Mouse (Mus musculus) heart, postnatal 10 days (tissue): Measurements from ENCODE around the gene Prx. TPM values are rescaled to one million over a fixed set of nuclear protein-coding genes. Genes with fewer than 3 reads are reported as not detected.

ENCODE experiments used
- DNase-seq, 2 experiments: peaks; one replicate each; pipeline ENCODE4 v3.0.0; 2021
- intact Hi-C: fragments of 180-260 bp; cut with DNase I; formaldehyde crosslinking; loops from one replicate; pipeline ENCODE4 v1.15.1; 2025
- total RNA-seq, 2 experiments: library from RNA; stranded (reverse); gene quantifications; 2 replicates each; pipeline ENCODE4 v1.2.3; 2021

Gene Prx
- total RNA-seq: 1 to 10 TPM; 3.1 to 3.6 TPM

DNA sequence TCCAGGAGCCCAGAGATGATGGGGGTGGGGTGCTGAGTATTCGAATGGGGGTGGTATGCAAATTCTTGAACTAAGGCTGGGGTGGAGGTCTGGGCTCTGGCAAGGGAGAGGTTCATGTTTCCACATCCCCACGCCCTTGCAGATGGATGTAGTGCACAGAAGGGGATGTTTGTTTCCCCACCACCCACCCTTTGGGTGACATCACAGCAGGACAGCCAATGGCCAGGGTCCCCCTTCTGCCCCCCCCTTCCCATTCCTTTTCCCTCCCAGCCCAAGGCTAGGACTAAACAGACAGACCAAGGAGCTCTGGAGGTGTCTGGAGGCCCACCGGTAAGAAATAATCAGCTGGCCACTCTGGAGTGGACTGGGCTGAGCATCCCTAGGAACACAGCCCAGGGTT is at the start of gene Prx:
Gene Prx, plus strand, starts transcription at position 289 of the 400 bp plus-strand sequence.
- no peak for DNase-seq
- intact Hi-C loops: no loop called here

DNA sequence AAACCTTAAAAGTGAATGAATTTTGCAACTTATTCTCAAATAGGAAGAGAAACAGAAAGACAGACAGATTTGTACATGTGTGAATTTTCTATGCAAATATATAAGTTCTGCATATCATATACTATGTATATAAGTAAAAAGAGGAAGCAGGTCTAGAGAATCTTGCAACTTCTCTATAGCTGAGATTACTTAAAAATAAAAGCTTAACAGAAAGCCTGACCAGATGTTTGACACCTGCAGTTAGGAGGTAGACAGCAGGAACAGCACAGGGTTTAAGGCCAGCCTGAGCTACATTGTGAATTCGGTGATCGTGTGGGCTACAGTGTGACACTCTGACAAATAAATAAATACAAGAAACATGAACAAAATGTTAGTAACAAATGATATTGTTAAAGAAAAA is 47.8 kb upstream of the Prx start:
- DNase-seq: no peak
- intact Hi-C loops: no loop called here

DNA sequence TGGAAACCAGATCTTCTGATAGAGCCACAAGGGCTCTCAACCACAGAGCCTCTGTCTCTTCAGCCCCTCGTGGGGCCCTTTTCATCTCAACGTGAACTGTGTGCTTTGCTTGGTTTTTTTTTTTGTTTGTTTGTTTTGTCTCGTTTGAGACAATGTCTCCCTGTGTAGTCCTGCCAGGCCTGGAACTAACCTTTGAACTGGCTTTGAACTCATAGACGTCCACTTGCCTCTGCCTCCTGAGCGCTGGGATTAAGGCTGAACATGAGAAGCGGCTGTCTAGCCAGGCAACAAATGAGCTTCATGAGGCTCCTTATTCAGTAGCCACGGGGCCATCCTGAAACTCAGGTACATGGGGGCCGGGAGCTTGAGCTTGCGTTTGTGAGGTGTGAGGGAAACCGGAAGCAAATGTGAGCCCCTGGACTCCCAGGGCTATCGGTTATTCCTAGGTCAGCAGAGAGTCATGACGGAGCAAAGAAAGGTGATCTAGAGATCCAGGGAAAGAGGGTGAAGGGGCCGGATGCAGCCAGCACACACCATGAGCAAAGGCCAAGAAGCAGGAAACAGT is 46.8 kb upstream of the Prx start:
- DNase-seq: no peak
- intact Hi-C loops: loop anchor here (2.0 kb wide), 1 partner anchor 15 kb away; no protein-coding TSS in a partner anchor

DNA sequence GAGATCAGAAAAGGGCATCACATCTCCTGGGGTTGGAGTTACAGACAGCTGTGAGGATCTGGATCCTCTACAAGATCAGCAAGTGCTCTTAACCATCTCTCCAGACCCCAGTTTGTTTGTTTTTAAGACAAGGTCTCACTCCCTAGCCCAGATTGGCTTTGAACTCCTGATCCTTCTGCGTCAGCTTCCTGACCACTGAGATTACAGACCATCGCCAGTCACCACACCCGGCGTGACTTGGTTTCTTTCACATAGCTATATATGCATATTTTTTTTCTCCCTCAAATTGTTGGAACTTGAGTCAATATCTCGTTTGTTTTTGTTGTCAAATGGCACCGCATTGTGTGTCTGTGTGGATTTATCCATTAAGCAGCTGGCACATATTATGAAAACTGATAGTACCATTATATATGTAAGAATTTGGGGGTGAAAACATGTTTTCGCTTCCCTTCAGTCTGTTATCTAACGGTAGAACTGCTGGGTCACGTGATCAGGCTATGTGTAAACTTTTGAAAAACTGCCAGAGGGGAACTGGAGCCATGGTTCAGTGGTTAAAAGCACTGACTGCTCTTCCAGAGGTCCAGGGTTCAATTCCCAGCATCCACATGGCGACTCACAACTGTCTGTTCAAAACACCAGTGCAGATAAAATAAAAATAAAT is 44.5 kb upstream of the Prx start:
- intact Hi-C loops: no loop called here
- DNase-seq: no peak

DNA sequence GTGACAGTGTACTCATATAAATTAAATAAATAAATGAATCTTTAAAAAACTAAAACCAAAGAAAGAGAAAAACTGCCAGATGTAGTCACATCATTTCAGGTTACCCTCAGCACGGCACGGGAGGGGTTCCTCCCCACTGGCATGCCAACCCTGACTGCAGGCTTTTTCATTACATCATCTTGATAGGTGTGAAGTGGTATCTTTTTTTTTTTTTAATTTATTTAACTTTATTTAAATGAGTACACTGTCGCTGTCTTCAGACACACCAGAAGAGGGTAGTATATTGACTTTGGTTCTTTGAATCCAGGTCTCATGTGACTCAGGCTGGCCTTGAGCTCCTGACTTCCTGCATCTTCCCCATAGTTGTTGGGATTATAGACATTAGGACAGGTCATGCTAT is 43.9 kb upstream of the Prx start:
- intact Hi-C loops: no loop called here
- no peak for DNase-seq

DNA sequence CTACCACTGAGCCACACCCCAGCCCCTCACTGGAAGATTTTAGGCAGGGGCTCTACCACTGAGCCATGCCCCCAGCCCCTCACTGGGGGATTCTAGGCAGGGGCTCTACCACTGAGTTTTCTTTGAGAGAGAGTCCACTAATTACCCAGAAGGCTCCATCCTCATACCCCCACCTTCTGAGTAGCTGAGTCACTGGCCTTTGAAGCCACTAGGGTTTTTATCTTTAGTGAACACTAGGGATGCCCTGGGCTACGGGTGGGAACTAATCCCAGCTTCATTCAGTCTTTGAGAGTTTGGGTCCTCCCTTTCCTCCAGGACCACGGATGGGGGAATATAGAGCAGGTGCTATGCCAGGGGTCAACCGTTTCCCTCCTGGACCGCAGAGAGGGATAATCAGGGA is 40.5 kb upstream of the Prx start:
- intact Hi-C loops: no loop called here
- no peak for DNase-seq

DNA sequence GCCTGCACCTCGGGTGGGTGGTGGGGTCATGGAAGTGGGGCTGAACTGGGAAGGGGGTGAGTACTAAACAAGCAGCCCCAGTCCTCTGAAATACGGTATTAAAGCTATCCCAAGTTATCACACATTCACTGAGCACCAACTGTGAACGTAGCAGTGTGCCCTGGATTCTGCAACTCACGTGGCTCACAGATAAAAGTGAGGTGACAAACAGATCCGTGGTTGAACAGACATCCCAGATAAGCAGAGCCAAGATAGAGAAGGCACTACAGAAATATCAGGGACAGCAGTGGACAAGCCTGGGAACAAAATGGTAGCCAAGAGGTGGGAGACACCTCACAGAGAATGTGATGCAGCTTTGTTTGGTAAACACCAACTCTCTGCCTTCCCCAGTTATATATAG is 39.5 kb upstream of the Prx start:
- DNase-seq: no peak
- intact Hi-C loops: no loop called here

DNA sequence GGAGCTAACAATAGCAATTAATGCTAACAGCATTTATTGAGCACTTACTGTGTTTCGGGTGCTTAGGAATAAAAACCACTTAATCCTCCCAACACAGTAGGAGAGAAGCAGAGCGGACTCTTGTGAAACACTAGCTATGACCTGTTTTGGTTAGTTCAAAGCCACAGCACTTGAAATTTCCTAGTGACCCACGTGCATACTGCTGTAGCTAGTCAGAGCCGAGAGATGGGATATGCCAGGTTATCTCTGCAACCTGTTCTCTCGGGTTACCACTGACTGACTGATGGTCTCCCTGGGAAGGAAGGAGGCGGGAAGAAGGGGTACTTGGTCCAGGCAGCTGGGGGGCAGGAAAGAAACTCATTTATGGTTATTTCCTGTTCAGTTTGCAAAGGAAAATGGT is 38.6 kb upstream of the Prx start:
- DNase-seq: no peak
- intact Hi-C loops: no loop called here

DNA sequence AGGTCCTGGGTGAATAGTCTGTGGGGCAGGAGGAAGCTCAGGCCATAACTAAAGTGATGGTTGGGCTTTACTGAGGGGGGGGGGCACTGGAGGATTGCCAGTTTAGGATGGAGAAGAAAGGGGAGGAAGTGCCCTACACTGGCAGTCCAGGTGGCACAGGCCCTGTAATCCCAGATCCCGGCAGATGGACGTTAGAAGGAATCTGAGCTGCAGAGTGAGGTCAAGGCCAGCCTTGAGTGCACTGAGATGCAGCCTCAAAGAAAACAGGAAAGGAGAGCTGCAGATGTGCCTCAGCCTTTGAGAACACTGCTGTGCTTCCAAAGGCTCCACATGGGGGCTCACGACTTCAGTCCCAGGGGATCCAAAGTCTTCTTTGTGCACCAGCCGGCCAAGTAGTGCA is 31.5 kb upstream of the Prx start:
- DNase-seq: no peak
- intact Hi-C loops: loop anchor here (2.0 kb wide), 1 partner anchor 15 kb away; no protein-coding TSS in a partner anchor

DNA sequence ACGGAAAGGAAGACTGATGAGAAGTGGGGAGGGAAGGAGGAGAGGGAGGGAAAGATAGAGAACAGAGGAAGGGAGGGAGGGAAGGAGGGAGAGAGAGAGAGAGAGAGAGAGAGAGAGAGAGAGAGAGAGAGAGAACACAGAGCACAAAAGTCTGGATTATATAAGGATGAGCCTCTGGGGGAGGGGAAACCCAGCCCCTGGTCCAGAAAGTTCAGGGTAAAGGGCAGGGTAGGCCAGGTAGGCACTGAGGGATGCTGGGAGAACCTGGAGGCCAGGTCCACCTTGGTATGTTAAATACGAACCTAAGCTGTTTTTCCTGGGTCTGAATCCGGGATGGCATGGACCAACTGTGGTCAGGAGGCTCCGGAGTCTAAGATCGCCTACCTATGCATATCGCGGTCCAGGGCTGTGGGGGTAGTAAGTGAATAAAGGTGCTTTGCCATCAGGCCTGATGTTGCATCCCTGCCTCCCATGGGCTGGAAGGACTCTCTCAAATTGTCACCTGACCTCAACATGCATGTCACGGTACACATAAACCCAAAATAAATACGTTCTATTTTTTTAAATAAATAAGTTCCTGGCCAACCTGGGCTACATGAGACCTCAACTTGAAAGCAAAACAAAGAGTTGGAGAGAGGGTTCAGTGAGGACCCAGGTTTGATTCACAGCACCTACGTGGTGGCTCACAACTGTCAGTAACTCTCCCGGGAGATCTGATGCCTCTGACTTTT is 27.6 kb upstream of the Prx start:
- DNase-seq: no peak
- intact Hi-C loops: loop anchor here (1.0 to 10.0 kb wide), 2 partner anchors 23 to 307 kb away; partner anchors contain the start of gene Egln2

DNA sequence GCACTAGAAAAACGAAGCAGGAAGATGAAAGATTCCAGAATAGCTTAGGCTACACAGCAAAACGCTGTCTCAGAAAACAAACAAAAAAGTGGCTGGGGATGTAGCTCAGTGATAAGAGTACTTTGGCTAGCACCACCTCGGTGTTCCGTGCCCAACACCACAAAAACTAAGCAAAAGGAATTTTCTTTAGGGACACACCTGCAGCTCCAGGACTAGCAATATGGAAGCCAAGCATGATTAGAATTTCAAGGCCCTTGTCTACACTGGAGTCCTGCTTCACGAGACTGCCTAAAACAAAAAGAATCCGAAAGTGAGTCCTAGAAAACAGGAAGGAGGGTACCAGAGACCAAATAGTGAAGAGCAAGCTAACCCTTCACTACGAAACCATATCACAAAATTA is 26.5 kb upstream of the Prx start:
- intact Hi-C loops: loop anchor here (1.0 to 10.0 kb wide), 2 partner anchors 24 to 308 kb away; partner anchors contain the start of gene Egln2
- peak in 1 of 2 experiments; percentile 47 for DNase-seq

DNA sequence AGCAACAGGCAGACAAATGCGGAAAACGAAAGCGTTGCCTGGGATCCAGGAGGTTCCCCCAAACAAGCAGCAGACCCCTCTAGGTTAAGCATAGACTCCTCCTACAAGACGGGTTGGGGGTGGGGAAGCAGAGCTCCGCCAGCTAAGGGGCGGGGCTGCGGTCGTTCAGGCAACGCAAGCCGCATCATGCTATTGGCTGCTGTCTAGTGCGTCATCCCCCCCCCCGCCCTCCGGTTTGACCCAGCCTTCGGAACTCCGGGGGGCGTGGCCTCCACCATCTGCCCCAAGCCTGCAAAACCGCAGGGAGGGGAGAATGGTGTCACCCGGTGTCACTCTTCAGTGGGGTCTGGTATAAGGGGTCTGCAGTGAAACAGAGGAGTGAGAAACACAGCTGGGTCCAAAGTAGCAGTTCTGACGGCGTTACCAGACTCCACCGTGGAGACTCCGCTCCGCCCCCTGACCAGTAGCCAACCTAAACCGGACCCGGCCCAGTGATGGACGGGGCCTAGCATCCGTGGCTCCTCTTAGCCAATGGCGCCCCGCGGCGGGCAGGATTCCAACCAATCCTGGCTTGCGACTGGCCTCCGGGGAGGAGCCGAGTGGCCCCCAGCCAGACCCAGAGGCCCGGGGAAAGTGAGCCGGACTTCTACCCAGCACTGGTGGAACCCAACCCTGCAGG is 25.8 kb upstream of the Prx start, which contains the start of gene Sertad3:
Gene Sertad3, plus strand, starts transcription at position 613 of the 679 bp plus-strand sequence.
- intact Hi-C loops: loop anchor here (10.0 kb wide), 1 partner anchor 308 kb away; the partner anchor contains the start of gene Egln2
- DNase-seq: peak; percentile 100

DNA sequence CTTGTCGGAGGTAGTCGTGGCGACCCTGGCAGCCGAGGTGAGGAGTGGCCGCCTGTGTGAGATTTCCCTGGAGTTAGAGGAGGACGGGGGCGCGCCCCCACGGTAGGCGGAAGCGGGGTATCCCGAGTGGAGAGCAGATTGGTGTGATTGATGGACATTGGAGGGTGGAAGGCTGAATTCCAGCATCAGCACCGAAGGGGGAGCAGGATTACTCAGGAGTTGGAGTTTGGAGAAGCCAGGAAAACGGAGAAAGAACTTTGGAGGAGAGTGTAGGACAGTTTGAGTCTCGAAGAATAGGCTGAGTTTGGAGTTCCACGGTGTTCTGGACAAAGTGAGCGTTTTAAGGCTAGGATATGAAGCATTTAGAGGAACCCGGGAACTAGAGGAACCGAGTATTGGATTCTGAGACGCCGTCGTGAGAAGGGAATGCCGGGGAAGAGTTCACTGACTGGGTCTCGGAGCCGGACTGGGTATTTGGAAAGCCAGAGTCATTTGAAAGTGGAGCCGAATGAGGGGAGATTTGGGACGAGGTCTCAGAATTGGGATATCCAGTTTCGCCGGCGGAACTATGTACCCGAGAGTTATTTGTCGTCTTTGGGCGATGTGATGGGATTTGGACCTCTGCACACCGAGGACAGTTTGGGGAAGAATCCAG is 25.2 kb upstream of the Prx start:
- no peak for DNase-seq
- intact Hi-C loops: loop anchor here (2.0 to 10.0 kb wide), 2 partner anchors 35 to 309 kb away; partner anchors contain the start of gene Egln2

DNA sequence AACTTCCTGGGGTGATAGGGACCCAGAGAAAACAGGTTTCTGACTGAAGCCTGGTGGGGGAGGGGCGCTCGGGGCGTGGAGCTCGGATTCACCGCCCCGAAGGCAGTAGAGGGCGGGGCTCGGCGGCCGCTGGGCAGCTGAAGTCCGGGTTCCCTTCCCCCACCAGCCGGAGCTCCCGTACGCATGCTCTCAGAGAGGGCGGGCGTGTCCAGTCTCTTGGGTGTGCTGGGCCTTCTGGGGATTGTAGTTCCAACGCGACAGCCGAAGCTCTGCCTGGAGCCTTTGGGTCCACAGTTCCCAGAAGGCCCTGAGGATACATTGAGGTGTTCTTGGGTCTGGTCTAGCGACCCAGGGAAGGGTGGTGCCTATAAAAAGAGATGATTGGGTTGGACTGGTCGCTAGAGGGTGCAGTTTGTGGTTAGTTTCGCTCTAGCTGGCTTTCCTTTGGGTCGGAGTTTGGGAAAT is 24.6 kb upstream of the Prx start:
- intact Hi-C loops: loop anchor here (2.0 to 10.0 kb wide), 2 partner anchors 34 to 310 kb away; partner anchors contain the start of gene Egln2
- DNase-seq: peak; percentile 99

DNA sequence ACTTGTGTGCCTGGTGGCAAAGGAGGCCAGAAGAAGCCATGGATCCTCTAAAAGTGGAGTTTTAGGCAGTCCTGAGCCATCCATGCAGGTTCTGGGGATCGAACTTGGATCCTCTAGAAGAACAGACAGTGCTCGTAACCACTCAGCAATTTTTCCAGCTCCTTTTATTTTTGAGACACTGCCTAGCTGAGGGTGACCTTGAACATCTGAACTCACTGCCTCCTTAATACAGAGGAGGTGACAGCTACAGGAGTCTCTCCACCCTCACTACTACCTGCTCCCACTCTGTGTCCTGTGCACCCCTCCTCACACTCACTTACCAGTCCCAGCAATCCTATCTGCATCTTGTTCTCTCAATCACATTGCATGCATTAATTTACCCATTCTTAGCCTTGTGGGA is 23.5 kb upstream of the Prx start:
- intact Hi-C loops: loop anchor here (1.0 to 10.0 kb wide), 3 partner anchors 33 to 311 kb away; partner anchors contain the start of gene Egln2
- no peak for DNase-seq

DNA sequence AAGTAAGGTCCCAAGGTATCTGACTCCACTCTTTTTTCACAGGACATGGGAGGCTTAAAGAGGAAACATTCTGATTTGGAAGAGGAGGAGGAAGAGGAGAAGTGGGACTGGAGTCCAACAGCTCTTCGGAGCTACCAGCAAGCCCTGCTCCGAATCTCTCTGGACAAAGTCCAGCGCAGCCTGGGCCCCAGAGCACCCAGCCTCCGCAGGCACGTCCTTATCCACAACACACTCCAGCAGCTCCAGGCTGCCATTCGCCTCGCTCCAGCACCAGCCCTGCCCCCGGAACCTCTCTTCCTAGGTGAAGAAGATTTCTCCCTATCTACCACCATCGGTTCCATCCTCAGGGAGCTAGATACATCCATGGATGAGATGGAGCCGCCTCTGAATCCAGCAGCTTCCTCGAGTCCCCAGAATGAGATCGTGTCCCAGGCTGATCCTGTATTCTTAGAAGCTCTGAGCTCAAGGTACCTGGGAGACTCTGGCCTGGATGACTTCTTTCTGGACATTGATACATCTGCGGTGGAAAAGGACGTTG is 23.0 kb upstream of the Prx start:
- peak; percentile 44 to 53 for DNase-seq
- intact Hi-C loops: loop anchor here (10.0 kb wide), 1 partner anchor 311 kb away; the partner anchor contains the start of gene Egln2

DNA sequence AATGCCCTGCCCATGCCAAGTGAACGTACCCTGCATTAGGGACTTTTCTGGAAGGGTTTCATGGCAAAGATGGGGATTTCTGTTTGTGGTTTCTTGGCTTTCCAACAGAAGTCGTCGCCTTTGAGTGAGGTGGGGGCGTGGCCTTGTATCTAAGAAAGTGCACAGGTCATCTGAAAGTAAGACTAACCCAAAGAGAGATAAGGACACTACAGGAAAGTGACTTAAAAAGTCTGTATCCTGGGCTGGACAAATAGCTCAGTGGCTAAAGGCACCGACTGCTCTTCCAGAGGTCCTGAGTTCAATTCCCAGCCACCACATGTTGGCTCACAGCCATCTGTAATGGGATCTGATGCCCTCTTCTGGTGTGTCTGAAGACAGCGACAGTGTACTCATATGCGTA is 20.6 kb upstream of the Prx start:
- intact Hi-C loops: loop anchor here (10.0 kb wide), 1 partner anchor 314 kb away; the partner anchor contains the start of gene Egln2

DNA sequence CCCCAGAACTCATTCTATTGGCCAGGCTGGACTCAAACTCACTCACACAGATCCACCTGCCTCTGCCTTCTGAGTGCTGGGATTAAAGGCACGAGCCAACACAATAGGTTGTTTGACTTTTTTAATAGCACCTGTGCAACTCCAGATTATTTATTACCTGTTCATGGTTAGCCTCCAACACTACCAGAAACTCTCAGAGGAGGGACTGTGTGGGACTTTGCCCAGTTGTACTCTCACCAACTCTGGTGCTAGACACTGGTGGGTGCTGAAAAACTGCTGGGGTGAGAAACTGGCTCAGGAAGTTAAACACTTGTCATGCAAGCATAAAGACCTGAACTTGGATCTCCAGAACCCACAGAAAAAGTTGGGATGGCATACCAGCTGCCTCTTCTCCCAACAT is 19.4 kb upstream of the Prx start:
- DNase-seq: no peak
- intact Hi-C loops: loop anchor here (10.0 kb wide), 1 partner anchor 315 kb away; the partner anchor contains the start of gene Egln2

More for the DNA sequence above, 20.6 kb upstream of the Prx start:
- no peak for DNase-seq

DNA sequence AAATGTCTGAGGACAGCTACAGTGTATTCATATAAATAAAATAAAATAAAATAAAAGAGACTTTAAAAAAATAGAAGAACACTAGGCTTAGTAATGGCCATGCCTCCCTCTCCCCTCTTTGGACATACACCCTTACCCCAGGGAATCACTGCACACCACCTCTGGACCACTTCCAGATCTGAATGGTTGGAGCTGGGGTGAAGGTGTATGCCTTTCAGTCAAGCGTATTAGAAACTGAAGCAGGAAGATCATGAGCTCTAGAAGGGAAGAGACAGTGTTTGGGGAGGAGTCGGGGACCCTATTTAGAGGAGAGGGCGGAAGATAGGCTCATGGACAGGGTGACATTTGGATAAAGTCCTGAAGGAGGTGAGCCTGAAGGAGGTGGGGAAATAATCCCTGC is 18.6 kb upstream of the Prx start:
- no peak for DNase-seq
- intact Hi-C loops: no loop called here
